Mouse (Mus musculus) erythroblast, embryonic 14.5 days (primary cell): ENCODE measurements around the gene Ucn2.

Source experiments
- GATA1 ChIP-seq: IDR thresholded peaks from 2 replicates; pipeline ENCODE4 v1.6.1; 2012; ENCODE audit warnings: low read length, inconsistent platforms, mixed read lengths
- TAL1 ChIP-seq: IDR thresholded peaks from 3 replicates; pipeline ENCODE4 v1.6.1; 2012; ENCODE audit warnings: low read length, inconsistent platforms, mixed read lengths

- TF ChIP-seq TAL1 (no peak), GATA1 (no peak)
Measured at GRCm38 (mm10) chr9:108953081-108953636, 32.7 kb upstream of the Ucn2 start, which contains the start of gene Col7a1.
